Mouse (Mus musculus): ENCODE data around the gene Epop.

DNA sequence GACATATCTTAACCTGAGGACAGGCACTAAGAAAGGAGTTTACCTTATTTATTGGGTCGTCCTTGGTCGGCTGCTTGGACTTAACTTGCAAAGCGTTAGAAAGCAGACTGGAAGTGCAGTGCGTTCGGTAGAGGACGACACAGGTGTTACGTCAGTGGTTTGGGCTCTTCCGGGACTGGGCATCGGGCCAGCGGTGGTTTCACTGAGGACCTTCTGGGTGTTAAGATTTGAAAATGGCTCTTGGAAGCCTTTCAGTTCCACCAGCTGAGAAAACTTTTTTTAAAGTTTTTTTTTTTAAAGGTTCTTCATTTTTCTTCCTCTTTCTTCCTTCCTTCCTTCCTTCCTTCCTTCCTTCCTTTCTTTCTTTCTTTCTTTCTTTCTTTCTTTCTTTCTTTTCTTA is 25.6 kb downstream of the Epop start:
- no peak for TF ChIP-seq USF1 (IDR thresholded peaks at IDR 0.05; ENCODE audit: low read depth)
- no peak for TF ChIP-seq POLR2AphosphoS2 (IDR thresholded peaks at IDR 0.05; ENCODE audit: insufficient read length, low read depth)
- no peak for TF ChIP-seq POLR2A (IDR thresholded peaks at IDR 0.05; ENCODE audit: insufficient read length, low read depth)
- no peak for TF ChIP-seq SRF (IDR thresholded peaks at IDR 0.05; ENCODE audit: control insufficient read depth, insufficient read length, low read depth)
- TF ChIP-seq TCF3 (IDR thresholded peaks at IDR 0.05; ENCODE audit: insufficient read length, low read depth): no peak
- TF ChIP-seq TCF12 (IDR thresholded peaks at IDR 0.05; ENCODE audit: insufficient read depth, poor library complexity, severe bottlenecking): no peak
- TF ChIP-seq MYOD1 (IDR thresholded peaks at IDR 0.05; ENCODE audit: control insufficient read depth in 1 of 3, insufficient read length in 2 of 3, low read depth in 2 of 3): no peak
- TF ChIP-seq MAX (IDR thresholded peaks at IDR 0.05; ENCODE audit: low read depth): no peak
- no peak for TF ChIP-seq MYOG (IDR thresholded peaks at IDR 0.05; ENCODE audit: control insufficient read depth in 1 of 3, insufficient read depth in 1 of 3, insufficient read length in 2 of 3, low read depth in 2 of 3)
- no peak for TF ChIP-seq CEBPB (IDR thresholded peaks at IDR 0.05; ENCODE audit: insufficient read depth, poor library complexity, severe bottlenecking)
